Mouse (Mus musculus): ENCODE results near the gene Pdk2. TPM values are rescaled to one million over a fixed set of nuclear protein-coding genes. Genes with fewer than 3 reads are reported as not detected.

Pdk2 gene
- total RNA-seq, 1 experiment: 1.7 TPM

- no peak overlapping the region for H3K4me3 ChIP-seq (ENCODE audit: insufficient read depth in 1 of 2, low read depth in 1 of 2, low read length in 2 of 2, poor library complexity in 1 of 2, severe bottlenecking in 1 of 2)
- no peak for TF ChIP-seq ZC3H11A (IDR thresholded peaks at IDR 0.05; ENCODE audit: borderline replicate concordance, low read depth, low read length)
- in situ Hi-C loops (cut with MboI; ENCODE audit: low sequenced_read_pairs in 2 of 2, unreplicated experiment in 2 of 2): no loop called here
- no peaks in the 10 kb centered on the region for H3K9me3 ChIP-seq (ENCODE audit: control insufficient read depth, insufficient read depth, low read depth, low read length)
- H3K4me1 ChIP-seq (ENCODE audit: control insufficient read depth in 2 of 2, insufficient read depth in 2 of 2, low read length in 2 of 2, poor library complexity in 1 of 2): peaks cover 3 to 25% of the 10 kb centered on the region in 2 experiments; a peak in 3 of 4 replicates
- H3K9ac ChIP-seq (ENCODE audit: insufficient read depth, low read depth, low read length, poor library complexity, severe bottlenecking): no peak overlapping the region
- no peak for DNase-seq (ENCODE audit: low read depth, low spot score)
- no peaks in the 10 kb centered on the region for H3K36me3 ChIP-seq (ENCODE audit: control insufficient read depth, insufficient read depth, low read length, poor library complexity, severe bottlenecking)
- H3K27ac ChIP-seq (ENCODE audit: insufficient read depth, low read depth, low read length, poor library complexity, severe bottlenecking): no peak overlapping the region; the same call in 1 of the 2 replicates
Measured at GRCm38 (mm10) chr11:94986435-94986834, 54.7 kb downstream of the Pdk2 start.

- no peak overlapping the region for H3K27ac ChIP-seq (ENCODE audit: insufficient read depth, low read depth, low read length, poor library complexity, severe bottlenecking)
- H3K9me3 ChIP-seq (ENCODE audit: control insufficient read depth, insufficient read depth, low read depth, low read length): no peaks in the 10 kb centered on the region
- DNase-seq (ENCODE audit: low read depth, low spot score): no peak
- no peak overlapping the region for H3K9ac ChIP-seq (ENCODE audit: insufficient read depth, low read depth, low read length, poor library complexity, severe bottlenecking)
- TF ChIP-seq ZC3H11A (IDR thresholded peaks at IDR 0.05; ENCODE audit: borderline replicate concordance, low read depth, low read length) (no peak), HCFC1 (IDR thresholded peaks at IDR 0.05; ENCODE audit: borderline replicate concordance, insufficient read depth, low read length) (no peak), MAFK (IDR thresholded peaks at IDR 0.05; ENCODE audit: insufficient read depth, low read depth, low read length) (no peak), CHD2 (IDR thresholded peaks at IDR 0.05; ENCODE audit: low read depth, low read length) (no peak), ZNF384 (IDR thresholded peaks at IDR 0.05; ENCODE audit: low read depth, low read length) (no peak)
- in situ Hi-C loops (cut with MboI; ENCODE audit: low sequenced_read_pairs in 2 of 2, unreplicated experiment in 2 of 2): no loop called here
- H3K36me3 ChIP-seq (ENCODE audit: control insufficient read depth, insufficient read depth, low read length, poor library complexity, severe bottlenecking): no peaks in the 10 kb centered on the region
- H3K4me1 ChIP-seq (ENCODE audit: control insufficient read depth in 2 of 2, insufficient read depth in 2 of 2, low read length in 2 of 2, poor library complexity in 1 of 2): peaks cover 3 to 25% of the 10 kb centered on the region in 2 experiments; a peak in 3 of 4 replicates
- H3K4me3 ChIP-seq (ENCODE audit: insufficient read depth in 1 of 2, low read depth in 1 of 2, low read length in 2 of 2, poor library complexity in 1 of 2, severe bottlenecking in 1 of 2): no peak overlapping the region
Measured at GRCm38 (mm10) chr11:94985822-94986221, 55.3 kb downstream of the Pdk2 start.

- no peaks in the 10 kb centered on the region for H3K36me3 ChIP-seq (ENCODE audit: control insufficient read depth, insufficient read depth, low read length, poor library complexity, severe bottlenecking)
- H3K4me3 ChIP-seq (ENCODE audit: insufficient read depth in 1 of 2, low read depth in 1 of 2, low read length in 2 of 2, poor library complexity in 1 of 2, severe bottlenecking in 1 of 2): no peak overlapping the region
- H3K9me3 ChIP-seq (ENCODE audit: control insufficient read depth, insufficient read depth, low read depth, low read length): no peaks in the 10 kb centered on the region
- TF ChIP-seq MAFK (IDR thresholded peaks at IDR 0.05; ENCODE audit: insufficient read depth, low read depth, low read length): no peak
- TF ChIP-seq CHD2 (IDR thresholded peaks at IDR 0.05; ENCODE audit: low read depth, low read length): no peak
- no peak for TF ChIP-seq ZC3H11A (IDR thresholded peaks at IDR 0.05; ENCODE audit: borderline replicate concordance, low read depth, low read length)
- no peak for TF ChIP-seq ZNF384 (IDR thresholded peaks at IDR 0.05; ENCODE audit: low read depth, low read length)
- TF ChIP-seq HCFC1 (IDR thresholded peaks at IDR 0.05; ENCODE audit: borderline replicate concordance, insufficient read depth, low read length): no peak
- DNase-seq (ENCODE audit: low read depth, low spot score): no peak
- in situ Hi-C loops (cut with MboI; ENCODE audit: low sequenced_read_pairs in 2 of 2, unreplicated experiment in 2 of 2): no loop called here
- H3K27ac ChIP-seq (ENCODE audit: insufficient read depth, low read depth, low read length, poor library complexity, severe bottlenecking): no peak overlapping the region
- no peak overlapping the region for H3K9ac ChIP-seq (ENCODE audit: insufficient read depth, low read depth, low read length, poor library complexity, severe bottlenecking)
- peaks cover 3 to 25% of the 10 kb centered on the region in 2 experiments; a peak in 3 of 4 replicates for H3K4me1 ChIP-seq (ENCODE audit: control insufficient read depth in 2 of 2, insufficient read depth in 2 of 2, low read length in 2 of 2, poor library complexity in 1 of 2)
Measured at GRCm38 (mm10) chr11:94985140-94985539, 56.0 kb downstream of the Pdk2 start.

GRCm38 (mm10) chr11:94979462-94980179 lies 61.5 kb downstream of the Pdk2 start:
- Histone ChIP-seq H3K36me3 (ENCODE audit: control insufficient read depth, insufficient read depth, low read length, poor library complexity, severe bottlenecking) (no peaks in the 10 kb centered on the region), H3K27ac (ENCODE audit: insufficient read depth, low read depth, low read length, poor library complexity, severe bottlenecking) (no peak overlapping the region), H3K9me3 (ENCODE audit: control insufficient read depth, insufficient read depth, low read depth, low read length) (no peaks in the 10 kb centered on the region), H3K9ac (ENCODE audit: insufficient read depth, low read depth, low read length, poor library complexity, severe bottlenecking) (no peak overlapping the region), H3K4me3 (ENCODE audit: insufficient read depth in 1 of 2, low read depth in 1 of 2, low read length in 2 of 2, poor library complexity in 1 of 2, severe bottlenecking in 1 of 2) (peak overlapping the region in 1 of 2 experiments; percentile 36; a peak in 1 of 4 replicates), H3K4me1 (ENCODE audit: control insufficient read depth in 2 of 2, insufficient read depth in 2 of 2, low read length in 2 of 2, poor library complexity in 1 of 2) (peaks cover 0 to 2% of the 10 kb centered on the region in 2 experiments; a peak in 1 of 4 replicates)
- in situ Hi-C loops (cut with MboI; ENCODE audit: low sequenced_read_pairs in 2 of 2, unreplicated experiment in 2 of 2): no loop called here
- TF ChIP-seq ZC3H11A (IDR thresholded peaks at IDR 0.05; ENCODE audit: borderline replicate concordance, low read depth, low read length) (no peak), CHD2 (IDR thresholded peaks at IDR 0.05; ENCODE audit: low read depth, low read length) (no peak), ZNF384 (IDR thresholded peaks at IDR 0.05; ENCODE audit: low read depth, low read length) (no peak), HCFC1 (IDR thresholded peaks at IDR 0.05; ENCODE audit: borderline replicate concordance, insufficient read depth, low read length) (no peak), MAFK (IDR thresholded peaks at IDR 0.05; ENCODE audit: insufficient read depth, low read depth, low read length) (no peak)
- DNase-seq (ENCODE audit: low read depth, low spot score): no peak
